Mouse (Mus musculus) bone marrow, adult 2 months (tissue): ENCODE data around the gene Ddx10. TPM values are rescaled to one million over a fixed set of nuclear protein-coding genes. Genes with fewer than 3 reads are reported as not detected.

Experiments
- H3K27ac ChIP-seq: fragments of 200-500 bp; 2 replicates; pipeline ENCODE4 v1.5.1; 2012; ENCODE audit warnings: low read depth, mild to moderate bottlenecking, control low read depth, inconsistent platforms, low read length; ENCODE audit not compliant: control insufficient read depth, poor library complexity, insufficient read depth
- H3K4me1 ChIP-seq: fragments of 200-500 bp; 2 replicates; pipeline ENCODE4 v1.6.1; 2011; ENCODE audit warnings: low read length; ENCODE audit not compliant: control insufficient read depth, insufficient read depth
- H3K4me3 ChIP-seq: fragments of 200-500 bp; replicated peaks from 2 replicates; pipeline ENCODE3; 2011; ENCODE audit warnings: mild to moderate bottlenecking, low read depth, low read length, control low read depth; ENCODE audit not compliant: control insufficient read depth
- CTCF ChIP-seq: fragments of 200-500 bp; IDR thresholded peaks from 2 replicates; pipeline ENCODE4 v1.5.1; 2011; ENCODE audit warnings: low read length, control low read depth; ENCODE audit not compliant: control insufficient read depth, insufficient read depth
- POLR2A ChIP-seq: fragments of 200-500 bp; IDR thresholded peaks from 2 replicates; pipeline ENCODE4 v1.6.1; 2011; ENCODE audit warnings: low read depth, mild to moderate bottlenecking, control low read depth, low read length, borderline replicate concordance; ENCODE audit not compliant: control insufficient read depth
- WGBS: fragments of 180-500 bp; shearing (Covaris S2); methylation state at CpG from one replicate; pipeline ENCODE4 v1.1.7; 2018; 5-methylcytosine and 5-hydroxymethylcytosine counted together
- polyA plus RNA-seq: library from polyadenylated mRNA; stranded (reverse); fragments of >200 nt; gene quantifications from 2 replicates; pipeline ENCODE4 v1.2.4, GENCODE M21; 2011; ENCODE audit warnings: low replicate concordance; ENCODE audit not compliant: missing spikeins, insufficient read depth, insufficient read length

Gene Ddx10
- polyA plus RNA-seq, 1 experiment, result 11.2 TPM

DNA sequence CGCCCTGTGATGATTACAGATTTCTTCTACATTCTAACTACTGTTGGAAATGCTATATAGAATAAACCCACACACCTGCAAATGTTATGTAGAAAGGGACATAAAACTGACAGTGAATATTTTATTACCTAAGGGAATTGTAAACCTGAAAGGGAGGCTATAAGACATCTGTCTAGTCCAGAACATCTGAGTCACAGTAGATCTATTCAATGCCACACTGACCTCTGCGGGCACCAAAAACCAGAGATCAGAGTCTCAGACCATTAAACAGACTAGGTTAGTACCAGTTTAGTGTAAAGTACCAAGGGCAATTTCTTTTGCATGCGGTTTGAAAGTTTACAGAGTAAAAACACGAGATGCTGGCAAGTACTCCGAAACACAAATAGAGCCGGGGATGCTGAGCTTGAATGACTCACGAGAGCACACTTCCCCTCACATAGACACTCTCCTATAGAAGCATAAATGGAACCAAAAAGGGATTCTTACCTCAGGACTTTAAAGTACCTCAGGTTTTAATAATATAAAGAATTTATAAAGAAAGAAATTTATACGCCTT lies 107.2 kb downstream of the Ddx10 start:
- Histone ChIP-seq H3K4me1 (no peaks in the 10 kb centered on the region), H3K4me3 (no peak overlapping the region), H3K27ac (no peak overlapping the region)
- TF ChIP-seq POLR2A (no peak), CTCF (no peak)
- 86% methylated on average over 8 of the region's 8 CpGs for WGBS

DNA sequence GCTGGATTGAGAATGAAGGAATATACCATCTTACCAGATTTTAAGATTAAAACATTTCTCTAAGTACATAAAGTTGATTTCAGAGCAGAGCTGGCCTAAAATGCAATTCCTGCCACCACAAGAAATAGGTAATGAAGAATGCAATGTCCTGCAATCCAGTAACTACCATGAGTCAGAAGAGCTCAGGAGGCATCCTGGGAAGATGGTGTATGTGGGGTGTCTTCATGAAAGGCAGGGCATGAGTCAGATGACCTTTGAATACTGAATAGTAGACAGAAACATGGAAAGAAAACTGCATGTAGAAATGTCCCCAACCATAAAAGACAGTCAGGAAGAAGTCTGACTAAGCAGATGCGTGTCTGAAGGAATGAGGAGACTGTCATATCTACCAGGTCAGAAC lies 115.0 kb downstream of the Ddx10 start:
- TF ChIP-seq POLR2A, result no peak
- Histone ChIP-seq H3K4me3 (no peak overlapping the region), H3K27ac (no peak overlapping the region), H3K4me1 (no peaks in the 10 kb centered on the region)
- 83% methylated on average over 1 of the region's 1 CpGs for WGBS

DNA sequence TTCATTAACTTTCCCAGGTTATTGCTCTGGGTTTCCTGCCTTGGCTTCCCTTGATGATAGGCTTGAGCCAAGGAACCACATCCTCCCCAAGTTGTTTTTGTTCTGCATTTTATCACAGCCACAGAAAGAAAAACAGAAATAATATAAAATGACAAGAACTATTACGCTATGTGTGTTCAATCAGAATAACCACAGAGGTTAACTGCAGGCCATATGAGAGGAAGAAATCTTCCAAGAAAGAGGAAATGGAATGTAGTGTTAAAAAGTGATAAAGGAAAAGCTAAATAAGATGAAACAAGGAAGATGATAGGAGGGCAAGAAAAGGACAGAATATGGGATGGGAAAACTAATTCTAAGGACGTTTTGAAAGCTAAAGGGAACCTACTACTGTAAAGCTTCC lies 117.4 kb downstream of the Ddx10 start:
- H3K4me3 ChIP-seq, result no peak overlapping the region
- H3K27ac ChIP-seq, result no peak overlapping the region
- WGBS, result 32% methylated on average over 2 of the region's 2 CpGs
- no peaks in the 10 kb centered on the region for H3K4me1 ChIP-seq
- TF ChIP-seq CTCF, result no peak
- no peak for TF ChIP-seq POLR2A

DNA sequence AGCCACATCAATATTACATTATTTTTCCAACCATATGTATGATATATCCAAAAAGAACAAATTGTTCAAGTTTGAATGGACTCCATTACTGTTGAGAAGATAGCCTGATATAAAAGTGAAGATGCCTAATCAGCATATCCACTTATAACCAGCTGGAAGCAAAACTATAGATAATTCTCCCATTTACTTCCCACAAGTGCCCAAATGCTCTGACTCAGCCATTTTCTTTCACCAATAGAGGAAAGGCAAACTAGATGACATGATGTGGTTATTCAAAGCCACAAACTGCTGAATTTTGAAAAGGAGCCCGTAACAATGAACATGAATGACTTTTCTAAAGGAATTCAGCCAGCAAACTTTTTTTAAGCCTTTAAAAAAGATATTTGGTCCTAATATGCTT lies 146.8 kb downstream of the Ddx10 start:
- WGBS, result 38% methylated on average over 1 of the region's 1 CpGs
- no peak for TF ChIP-seq CTCF
- TF ChIP-seq POLR2A, result no peak
- no peak overlapping the region for H3K27ac ChIP-seq
- no peak overlapping the region for H3K4me3 ChIP-seq
- no peaks in the 10 kb centered on the region; the same call in 1 of the 2 replicates for H3K4me1 ChIP-seq

DNA sequence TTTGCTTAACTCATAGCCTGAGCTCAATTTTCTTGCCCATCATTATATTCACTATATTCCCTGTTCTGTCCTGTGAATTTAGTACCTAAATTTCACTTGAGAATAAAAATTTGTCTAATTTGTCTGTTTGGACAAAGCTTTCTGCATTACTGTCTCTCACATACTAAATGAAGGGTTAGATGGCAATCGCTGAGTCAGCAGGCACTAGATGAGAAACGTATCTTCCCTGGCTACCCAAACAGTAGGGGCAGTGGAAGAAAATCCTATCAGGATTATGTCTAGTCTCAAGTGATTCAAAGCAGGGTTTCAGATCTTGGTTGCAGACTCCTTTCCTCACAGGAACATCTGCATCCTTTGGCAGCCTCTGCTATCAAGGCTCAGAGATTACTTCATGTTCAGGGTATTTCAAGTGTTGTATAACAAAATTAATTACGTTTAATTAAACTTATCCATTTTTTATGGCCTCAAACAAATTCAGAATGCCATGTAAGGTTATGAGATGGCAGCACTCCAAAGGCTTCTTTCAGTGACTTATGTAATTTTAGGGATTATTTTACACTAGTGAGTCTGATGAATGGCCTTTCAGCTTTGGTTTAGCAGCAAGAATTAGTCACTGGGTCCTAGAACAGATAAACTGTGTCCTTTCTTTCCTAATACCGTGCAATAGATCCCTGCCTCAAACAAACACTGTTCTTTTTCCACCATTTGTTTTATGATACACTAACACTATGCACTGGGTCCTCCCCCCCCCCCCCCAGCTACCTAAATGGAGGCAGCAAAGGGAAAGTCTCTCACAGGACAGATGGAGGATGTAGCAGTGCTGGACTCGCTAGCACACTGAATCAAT lies 152.3 kb downstream of the Ddx10 start:
- no peak overlapping the region for H3K27ac ChIP-seq
- H3K4me3 ChIP-seq, result no peak overlapping the region
- TF ChIP-seq POLR2A (no peak), CTCF (no peak)
- WGBS, result 79% methylated on average over 5 of the region's 5 CpGs
- H3K4me1 ChIP-seq, result no peaks in the 10 kb centered on the region

DNA sequence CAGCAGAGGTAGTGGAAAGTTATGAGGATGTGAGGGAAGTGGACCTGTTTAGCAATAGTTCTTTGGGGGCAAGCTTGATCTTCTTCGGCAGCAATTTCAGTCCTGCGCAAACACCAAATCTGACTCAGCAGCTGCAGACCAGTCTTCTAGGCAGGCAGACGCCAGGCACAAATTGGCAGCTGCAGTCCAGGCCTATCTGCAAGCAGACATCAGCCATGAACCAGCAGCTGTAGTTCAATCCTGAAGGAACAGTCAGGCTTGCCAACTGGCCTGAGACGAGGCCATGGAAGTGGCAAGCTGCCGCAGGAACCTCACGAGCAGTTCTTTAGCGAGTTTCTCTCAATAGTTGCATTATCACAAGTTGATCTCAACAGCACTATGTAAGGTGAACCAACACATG lies 153.3 kb downstream of the Ddx10 start:
- Histone ChIP-seq H3K4me3 (no peak overlapping the region), H3K4me1 (no peaks in the 10 kb centered on the region), H3K27ac (no peak overlapping the region)
- WGBS, result 82% methylated on average over 7 of the region's 7 CpGs
- TF ChIP-seq CTCF, result no peak
- no peak for TF ChIP-seq POLR2A

DNA sequence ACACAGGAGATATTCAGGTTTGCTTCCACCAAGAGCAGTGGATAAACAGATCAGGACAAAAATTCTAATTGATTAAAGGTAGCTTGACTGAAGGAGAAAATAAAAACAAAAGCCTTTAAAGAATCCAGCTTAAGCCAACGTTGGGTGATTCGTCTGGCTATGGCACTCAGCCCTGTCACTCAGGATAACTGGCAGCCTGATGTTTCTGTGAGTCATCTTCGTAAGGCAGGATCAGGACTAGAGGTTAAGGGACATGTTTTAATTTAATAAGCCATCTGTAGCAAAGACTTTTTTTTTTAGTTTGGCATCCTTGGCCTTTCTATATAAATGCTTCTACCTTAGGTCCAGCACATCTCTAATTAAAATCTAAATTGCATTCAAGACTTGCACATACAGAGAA lies 170.2 kb downstream of the Ddx10 start:
- Histone ChIP-seq H3K27ac (no peak overlapping the region), H3K4me3 (no peak overlapping the region), H3K4me1 (no peaks in the 10 kb centered on the region)
- WGBS, result 80% methylated on average over 3 of the region's 3 CpGs
- TF ChIP-seq CTCF (no peak), POLR2A (no peak)

DNA sequence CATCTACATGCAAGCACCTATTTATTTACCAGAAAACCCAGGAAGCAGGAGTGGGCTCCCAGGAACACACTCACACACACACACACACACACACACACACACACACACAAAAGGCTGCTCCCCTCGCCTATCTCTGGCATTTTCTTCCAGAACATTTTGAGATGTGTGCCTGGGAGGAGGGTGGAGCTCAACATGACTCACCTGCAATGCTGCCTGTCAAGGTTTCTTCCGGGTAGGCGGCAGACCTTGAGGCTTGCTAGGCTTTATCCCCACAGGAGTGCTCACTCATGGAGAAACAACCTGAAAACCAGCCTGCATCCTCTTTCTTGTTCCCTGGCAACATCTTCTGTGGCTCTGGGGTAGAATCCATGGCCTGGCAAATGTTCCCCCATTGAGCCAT lies 171.9 kb downstream of the Ddx10 start:
- no peak for TF ChIP-seq POLR2A
- no peak for TF ChIP-seq CTCF
- Histone ChIP-seq H3K4me1 (no peaks in the 10 kb centered on the region), H3K27ac (no peak overlapping the region), H3K4me3 (no peak overlapping the region)
- 80% methylated on average over 3 of the region's 3 CpGs for WGBS

DNA sequence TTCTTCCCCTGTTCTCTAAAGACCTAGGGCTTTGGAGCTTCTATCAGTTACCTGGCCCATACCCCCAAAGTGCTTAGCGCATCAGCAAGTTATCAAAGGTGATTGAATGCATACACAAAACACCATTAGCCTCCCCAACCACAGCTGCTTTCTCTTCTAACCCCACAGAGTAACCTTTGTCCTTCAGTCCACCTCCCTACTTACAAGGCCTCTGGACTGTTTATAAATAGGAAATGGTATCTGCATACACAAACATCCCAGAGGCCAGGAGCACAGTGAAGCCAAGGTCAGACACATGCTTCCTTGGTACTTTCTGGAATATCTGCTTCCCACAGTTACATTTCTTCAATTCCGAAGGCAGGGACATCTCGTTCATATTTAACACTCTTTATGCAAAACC lies 173.4 kb downstream of the Ddx10 start:
- Histone ChIP-seq H3K4me1 (no peaks in the 10 kb centered on the region), H3K4me3 (no peak overlapping the region), H3K27ac (no peak overlapping the region)
- no peak for TF ChIP-seq POLR2A
- no peak for TF ChIP-seq CTCF
- 84% methylated on average over 3 of the region's 3 CpGs for whole genome bisulfite sequencing
